Mouse (Mus musculus): ENCODE measurements at regions not wholly inside any gene's neighbourhood (a gene's known extent, or its start where the extent isn't known, plus 50 kb on each side); places are given as distances from the start of the nearest gene placed in this dataset.

DNA sequence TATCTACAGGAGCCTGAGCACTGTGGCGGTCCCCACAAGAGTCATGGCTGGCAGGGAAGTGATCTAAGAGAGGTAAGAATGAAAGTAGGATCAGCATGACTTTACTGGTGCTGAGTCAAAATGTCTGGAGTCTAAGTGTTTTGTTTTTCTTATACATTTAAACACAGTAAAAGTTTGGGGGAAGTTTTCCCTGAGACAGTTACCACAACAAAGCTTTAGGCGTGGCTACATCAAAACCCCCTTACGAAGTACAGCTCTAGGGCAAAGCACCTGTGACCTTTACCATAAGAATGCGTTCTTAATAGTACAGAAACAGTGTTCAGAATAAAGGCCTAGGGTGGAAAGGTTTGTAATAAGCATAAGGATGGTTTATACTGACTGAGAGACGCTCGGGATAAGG is 254.4 kb upstream of the Kdm8 start:
- Histone ChIP-seq H3K9ac (ENCODE audit: low read depth, low read length, severe bottlenecking) (no peak overlapping the region), H3K27me3 (ENCODE audit: control insufficient read depth, insufficient read depth, low read length) (no peaks in the 10 kb centered on the region), H3K36me3 (ENCODE audit: control insufficient read depth, insufficient read depth, low read length) (no peaks in the 10 kb centered on the region), H3K9me3 (ENCODE audit: control insufficient read depth, low read length) (no peaks in the 10 kb centered on the region), H3K4me2 (replicated peaks; ENCODE audit: low read depth, low read length, severe bottlenecking) (no peak overlapping the region), H3K4me3 (replicated peaks; ENCODE audit: low read length) (no peak overlapping the region), H3K4me1 (ENCODE audit: control insufficient read depth, insufficient read depth, low read length) (no peaks in the 10 kb centered on the region), H3K27ac (replicated peaks; ENCODE audit: low read depth, low read length) (no peak overlapping the region)
- WGBS = 82% methylated on average over 6 of the region's 6 CpGs
- TF ChIP-seq POLR2A (IDR thresholded peaks at IDR 0.05; ENCODE audit: borderline replicate concordance, extremely low read depth, insufficient read depth, insufficient read length) = no peak
- ATAC-seq (ENCODE audit: low FRiP score, low read depth) (no peak), DNase-seq (ENCODE audit: low spot score) (no peak)

DNA sequence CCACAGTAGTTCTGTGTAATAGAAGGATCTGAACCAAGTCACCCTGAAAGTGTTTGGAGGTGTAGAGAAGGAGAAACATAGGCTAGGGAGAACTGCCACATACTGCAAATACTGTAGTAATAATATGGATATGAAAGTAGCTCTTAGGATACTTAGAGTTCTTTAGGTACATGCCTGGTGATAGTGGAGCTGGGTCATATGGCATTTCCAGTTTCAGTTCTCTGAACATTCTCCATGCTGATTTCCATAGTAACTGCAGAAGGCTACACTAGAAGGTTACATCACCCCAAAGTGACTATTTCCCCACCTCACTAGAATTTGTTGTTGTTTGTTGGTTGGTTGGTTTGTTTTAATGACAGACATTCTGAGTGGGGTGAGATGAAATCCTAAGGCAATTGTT is 253.2 kb upstream of the Kdm8 start:
- DNase-seq (ENCODE audit: low spot score) = no peak
- Histone ChIP-seq H3K9ac (ENCODE audit: low read depth, low read length, severe bottlenecking) (no peak overlapping the region), H3K4me3 (replicated peaks; ENCODE audit: low read length) (no peak overlapping the region), H3K27ac (replicated peaks; ENCODE audit: low read depth, low read length) (no peak overlapping the region), H3K4me2 (replicated peaks; ENCODE audit: low read depth, low read length, severe bottlenecking) (no peak overlapping the region), H3K27me3 (ENCODE audit: control insufficient read depth, insufficient read depth, low read length) (no peaks in the 10 kb centered on the region), H3K4me1 (ENCODE audit: control insufficient read depth, insufficient read depth, low read length) (no peaks in the 10 kb centered on the region), H3K9me3 (ENCODE audit: control insufficient read depth, low read length) (no peaks in the 10 kb centered on the region), H3K36me3 (ENCODE audit: control insufficient read depth, insufficient read depth, low read length) (no peaks in the 10 kb centered on the region)
- ATAC-seq (ENCODE audit: low FRiP score, low read depth) = no peak
- no peak for TF ChIP-seq POLR2A (IDR thresholded peaks at IDR 0.05; ENCODE audit: borderline replicate concordance, extremely low read depth, insufficient read depth, insufficient read length)

DNA sequence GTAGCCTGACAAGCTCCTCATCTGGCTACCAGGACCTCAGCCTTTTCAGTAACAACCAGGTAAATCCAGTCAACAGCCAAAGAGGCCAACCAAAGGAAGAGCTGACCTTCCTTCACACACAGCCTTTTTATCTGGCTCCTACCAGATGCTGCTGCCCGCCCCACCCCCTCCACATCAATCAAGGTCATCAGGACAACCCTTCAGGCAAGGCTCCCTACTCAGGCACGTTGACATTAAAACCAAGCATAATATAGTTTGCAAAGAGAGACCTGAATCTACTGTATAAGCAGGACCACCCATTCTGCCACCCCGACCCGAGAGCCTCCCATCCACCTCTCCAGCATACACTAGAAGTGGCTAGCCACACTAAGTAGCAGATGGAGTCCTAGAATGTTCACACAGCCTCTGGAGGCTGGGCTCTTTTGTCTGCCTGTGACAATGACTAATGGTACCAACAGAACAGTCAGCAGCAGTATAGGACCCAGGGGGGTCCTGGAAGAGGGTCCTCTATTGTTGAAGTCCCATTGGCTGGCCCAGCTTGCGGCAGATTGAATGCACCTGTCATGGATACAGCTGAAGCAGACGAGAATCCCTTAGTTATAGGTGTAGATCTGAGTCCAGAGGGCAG is 233.0 kb upstream of the Kdm8 start:
- H3K4me1 ChIP-seq (ENCODE audit: control insufficient read depth, insufficient read depth, low read length) = no peaks in the 10 kb centered on the region
- no peak overlapping the region for H3K9ac ChIP-seq (ENCODE audit: low read depth, low read length, severe bottlenecking)
- H3K27ac ChIP-seq (replicated peaks; ENCODE audit: low read depth, low read length) = no peak overlapping the region
- H3K4me3 ChIP-seq (replicated peaks; ENCODE audit: low read length) = no peak overlapping the region
- no peak overlapping the region for H3K4me2 ChIP-seq (replicated peaks; ENCODE audit: low read depth, low read length, severe bottlenecking)
- no peaks in the 10 kb centered on the region for H3K36me3 ChIP-seq (ENCODE audit: control insufficient read depth, insufficient read depth, low read length)
- no peak for TF ChIP-seq POLR2A (IDR thresholded peaks at IDR 0.05; ENCODE audit: borderline replicate concordance, extremely low read depth, insufficient read depth, insufficient read length)
- no peaks in the 10 kb centered on the region for H3K27me3 ChIP-seq (ENCODE audit: control insufficient read depth, insufficient read depth, low read length)
- ATAC-seq (ENCODE audit: low FRiP score, low read depth) (no peak), DNase-seq (ENCODE audit: low spot score) (no peak)
- H3K9me3 ChIP-seq (ENCODE audit: control insufficient read depth, low read length) = no peaks in the 10 kb centered on the region
- WGBS = 67% methylated on average over 6 of the region's 6 CpGs

DNA sequence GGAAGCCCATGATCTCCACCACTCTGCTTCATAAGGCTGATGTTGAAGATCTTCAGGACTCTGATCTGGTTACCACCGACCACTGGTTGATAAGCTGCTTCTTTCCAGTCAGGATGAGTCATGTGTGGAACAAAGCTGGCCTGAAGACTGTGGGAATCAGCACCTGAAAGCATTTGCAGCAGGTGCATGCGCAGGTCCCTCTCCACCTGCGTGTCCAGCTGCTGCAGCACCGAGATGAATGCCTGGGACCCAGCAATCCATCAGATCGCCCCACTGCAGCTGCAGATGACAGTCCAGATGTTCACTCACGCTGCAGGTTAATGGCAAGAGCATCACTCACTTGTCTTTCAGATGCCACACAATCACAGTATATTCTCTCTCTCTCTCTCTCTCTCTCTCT is 230.4 kb upstream of the Kdm8 start:
- no peak overlapping the region for H3K4me3 ChIP-seq (replicated peaks; ENCODE audit: low read length)
- no peak for TF ChIP-seq POLR2A (IDR thresholded peaks at IDR 0.05; ENCODE audit: borderline replicate concordance, extremely low read depth, insufficient read depth, insufficient read length)
- ATAC-seq (ENCODE audit: low FRiP score, low read depth) = no peak
- DNase-seq (ENCODE audit: low spot score) = no peak
- no peaks in the 10 kb centered on the region for H3K27me3 ChIP-seq (ENCODE audit: control insufficient read depth, insufficient read depth, low read length)
- H3K4me1 ChIP-seq (ENCODE audit: control insufficient read depth, insufficient read depth, low read length) = no peaks in the 10 kb centered on the region
- H3K9ac ChIP-seq (ENCODE audit: low read depth, low read length, severe bottlenecking) = no peak overlapping the region
- WGBS = 72% methylated on average over 6 of the region's 6 CpGs
- H3K9me3 ChIP-seq (ENCODE audit: control insufficient read depth, low read length) = no peaks in the 10 kb centered on the region
- H3K36me3 ChIP-seq (ENCODE audit: control insufficient read depth, insufficient read depth, low read length) = no peaks in the 10 kb centered on the region
- H3K4me2 ChIP-seq (replicated peaks; ENCODE audit: low read depth, low read length, severe bottlenecking) = no peak overlapping the region
- H3K27ac ChIP-seq (replicated peaks; ENCODE audit: low read depth, low read length) = no peak overlapping the region

DNA sequence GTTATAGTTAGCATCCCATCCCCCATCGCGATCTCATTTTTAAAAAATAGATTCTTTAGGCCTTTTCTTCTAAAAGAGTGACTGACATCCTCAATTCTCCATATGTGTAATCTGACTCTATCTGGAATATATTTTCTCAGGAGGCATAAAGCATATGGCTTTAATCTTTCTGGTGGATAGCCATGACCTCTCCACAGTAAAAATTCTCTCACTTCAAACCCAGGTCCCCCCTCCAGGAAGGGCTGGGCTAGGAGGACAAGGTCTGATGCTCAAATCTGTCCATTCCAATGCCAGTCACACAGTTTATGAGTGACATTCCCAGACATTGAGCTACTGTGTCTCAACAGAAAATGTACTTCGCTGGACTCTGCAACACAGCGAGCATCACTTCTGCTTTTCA is 226.8 kb upstream of the Kdm8 start:
- WGBS = 78% methylated on average over 4 of the region's 4 CpGs

DNA sequence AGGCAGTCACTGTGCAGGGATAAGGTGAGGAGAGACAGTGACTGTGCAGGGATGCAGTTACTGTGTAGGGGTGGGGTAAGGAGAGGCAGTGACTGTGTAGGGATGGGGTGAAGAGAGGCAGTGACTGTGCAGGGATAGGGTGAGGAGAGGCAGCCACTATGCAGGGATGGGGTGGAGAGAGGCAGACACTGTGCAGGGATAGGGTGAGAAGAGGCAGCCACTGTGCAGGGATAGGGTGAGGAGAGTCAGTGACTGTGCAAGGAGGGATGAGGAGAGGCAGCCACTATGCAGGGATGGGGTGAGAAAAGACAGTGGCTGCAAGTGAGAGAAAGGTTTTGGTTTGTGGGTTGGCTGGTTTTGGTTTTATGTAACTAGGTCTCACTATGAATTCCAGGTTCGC is 221.8 kb upstream of the Kdm8 start:
- no peak for ATAC-seq (ENCODE audit: low FRiP score, low read depth)
- no peak overlapping the region for H3K4me2 ChIP-seq (replicated peaks; ENCODE audit: low read depth, low read length, severe bottlenecking)
- no peak overlapping the region for H3K27ac ChIP-seq (replicated peaks; ENCODE audit: low read depth, low read length)
- no peak overlapping the region for H3K4me3 ChIP-seq (replicated peaks; ENCODE audit: low read length)
- TF ChIP-seq POLR2A (IDR thresholded peaks at IDR 0.05; ENCODE audit: borderline replicate concordance, extremely low read depth, insufficient read depth, insufficient read length) = no peak
- no peaks in the 10 kb centered on the region for H3K36me3 ChIP-seq (ENCODE audit: control insufficient read depth, insufficient read depth, low read length)
- DNase-seq (ENCODE audit: low spot score) = no peak
- 86% methylated on average over 1 of the region's 1 CpGs for WGBS
- H3K9ac ChIP-seq (ENCODE audit: low read depth, low read length, severe bottlenecking) = no peak overlapping the region
- no peaks in the 10 kb centered on the region for H3K9me3 ChIP-seq (ENCODE audit: control insufficient read depth, low read length)
- H3K27me3 ChIP-seq (ENCODE audit: control insufficient read depth, insufficient read depth, low read length) = no peaks in the 10 kb centered on the region
- no peaks in the 10 kb centered on the region for H3K4me1 ChIP-seq (ENCODE audit: control insufficient read depth, insufficient read depth, low read length)

More for the DNA sequence above, 226.8 kb upstream of the Kdm8 start:
- Histone ChIP-seq H3K27me3 (ENCODE audit: control insufficient read depth, insufficient read depth, low read length) (no peaks in the 10 kb centered on the region), H3K4me2 (replicated peaks; ENCODE audit: low read depth, low read length, severe bottlenecking) (no peak overlapping the region), H3K36me3 (ENCODE audit: control insufficient read depth, insufficient read depth, low read length) (no peaks in the 10 kb centered on the region), H3K4me1 (ENCODE audit: control insufficient read depth, insufficient read depth, low read length) (no peaks in the 10 kb centered on the region), H3K9ac (ENCODE audit: low read depth, low read length, severe bottlenecking) (no peak overlapping the region), H3K9me3 (ENCODE audit: control insufficient read depth, low read length) (no peaks in the 10 kb centered on the region), H3K27ac (replicated peaks; ENCODE audit: low read depth, low read length) (no peak overlapping the region), H3K4me3 (replicated peaks; ENCODE audit: low read length) (no peak overlapping the region)
- TF ChIP-seq POLR2A (IDR thresholded peaks at IDR 0.05; ENCODE audit: borderline replicate concordance, extremely low read depth, insufficient read depth, insufficient read length) = no peak
- ATAC-seq (ENCODE audit: low FRiP score, low read depth) (no peak), DNase-seq (ENCODE audit: low spot score) (no peak)

All from limb, embryonic 14.5 days (tissue).